Mouse (Mus musculus): ENCODE measurements around the gene Tekt2. TPM values are rescaled to one million over a fixed set of nuclear protein-coding genes. Genes with fewer than 3 reads are reported as not detected.
A peak's percentile ranks its signal among the peaks of the same experiment; 100 is the strongest.

Gene Tekt2
- polyA plus RNA-seq, 1 experiment from 2014 or later: 18.5 TPM

DNA sequence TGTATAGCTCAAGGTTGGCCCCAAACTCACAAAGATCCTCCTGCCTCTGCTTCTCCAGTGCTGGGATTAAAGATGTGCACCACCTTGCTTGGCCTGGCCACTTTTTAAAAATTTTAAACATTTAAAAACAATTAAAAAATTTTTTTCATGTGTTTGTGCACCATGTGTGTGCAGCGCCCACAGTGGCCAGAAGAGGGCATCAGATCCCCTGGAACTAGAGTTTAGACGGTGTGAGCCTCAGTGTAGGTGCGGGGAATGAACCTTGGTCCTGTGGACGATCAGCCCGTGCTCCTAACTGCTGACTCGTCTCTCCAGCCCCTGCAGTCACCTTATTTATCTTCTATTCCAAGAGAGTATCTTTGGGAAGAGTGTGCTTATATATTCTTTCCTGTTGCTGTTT is 19.4 kb downstream of the Tekt2 start:
- Histone ChIP-seq H3K4me3 (no peak overlapping the region), H3K9ac (no peak overlapping the region), H3K4me1 (peaks cover 26% of the 10 kb centered on the region), H3K36me3 (0 out of 2 replicates have a peak, but pooled peaks cover 11% of the 10 kb centered on the region), H3K27ac (no peak overlapping the region), H3K9me3 (peaks cover 4% of the 10 kb centered on the region; the same call in 1 of the 2 replicates), H3K4me2 (no peak overlapping the region), H3K27me3 (peaks cover 23% of the 10 kb centered on the region)
- WGBS: 88% methylated on average over 6 of the region's 6 CpGs
- ATAC-seq (ENCODE audit: insufficient number of reproducible peaks, insufficient read depth, low FRiP score, low TSS enrichment, low read depth): no peak

DNA sequence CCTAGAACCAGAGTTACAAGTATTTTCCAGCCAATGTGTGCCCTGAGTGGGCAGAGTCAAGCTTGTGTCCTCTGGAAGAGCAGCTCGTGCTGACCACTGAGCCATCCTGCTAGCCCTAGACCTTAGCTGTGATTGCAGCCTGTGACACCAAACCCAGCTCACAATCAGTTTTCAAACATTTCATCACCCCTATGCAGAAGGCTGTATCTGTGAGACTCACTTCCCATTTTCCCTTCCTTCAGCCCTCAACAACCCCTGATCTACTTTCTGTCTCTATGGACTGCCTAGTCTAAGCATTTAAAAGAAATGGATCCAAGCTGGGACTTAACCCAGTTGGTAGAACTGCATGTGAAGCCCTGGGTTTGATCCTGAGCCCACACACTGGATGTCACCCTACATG is 20.1 kb downstream of the Tekt2 start:
- 91% methylated on average over 1 of the region's 1 CpGs for WGBS
- Histone ChIP-seq H3K27me3 (peaks cover 28% of the 10 kb centered on the region), H3K27ac (no peak overlapping the region), H3K4me1 (peaks cover 31% of the 10 kb centered on the region), H3K9ac (no peak overlapping the region), H3K9me3 (peaks cover 4% of the 10 kb centered on the region; the same call in 1 of the 2 replicates), H3K36me3 (0 out of 2 replicates have a peak, but pooled peaks cover 7% of the 10 kb centered on the region), H3K4me2 (no peak overlapping the region), H3K4me3 (no peak overlapping the region)
- no peak for ATAC-seq (ENCODE audit: insufficient number of reproducible peaks, insufficient read depth, low FRiP score, low TSS enrichment, low read depth)

- no peak for ATAC-seq (ENCODE audit: insufficient number of reproducible peaks, insufficient read depth, low FRiP score, low TSS enrichment, low read depth)
- no peak overlapping the region for H3K9ac ChIP-seq
- H3K27ac ChIP-seq: no peak overlapping the region
- WGBS: 65% methylated on average over 4 of the region's 4 CpGs
- no peak overlapping the region for H3K4me2 ChIP-seq
- peaks cover 4% of the 10 kb centered on the region; the same call in 1 of the 2 replicates for H3K9me3 ChIP-seq
- H3K4me1 ChIP-seq: peaks cover 29% of the 10 kb centered on the region
- peaks cover 4% of the 10 kb centered on the region; the same call in 1 of the 2 replicates for H3K36me3 ChIP-seq
- peaks cover 38% of the 10 kb centered on the region for H3K27me3 ChIP-seq
- no peak overlapping the region for H3K4me3 ChIP-seq
Observed at GRCm38 (mm10) chr4:126303877-126304276, 21.6 kb downstream of the Tekt2 start.

DNA sequence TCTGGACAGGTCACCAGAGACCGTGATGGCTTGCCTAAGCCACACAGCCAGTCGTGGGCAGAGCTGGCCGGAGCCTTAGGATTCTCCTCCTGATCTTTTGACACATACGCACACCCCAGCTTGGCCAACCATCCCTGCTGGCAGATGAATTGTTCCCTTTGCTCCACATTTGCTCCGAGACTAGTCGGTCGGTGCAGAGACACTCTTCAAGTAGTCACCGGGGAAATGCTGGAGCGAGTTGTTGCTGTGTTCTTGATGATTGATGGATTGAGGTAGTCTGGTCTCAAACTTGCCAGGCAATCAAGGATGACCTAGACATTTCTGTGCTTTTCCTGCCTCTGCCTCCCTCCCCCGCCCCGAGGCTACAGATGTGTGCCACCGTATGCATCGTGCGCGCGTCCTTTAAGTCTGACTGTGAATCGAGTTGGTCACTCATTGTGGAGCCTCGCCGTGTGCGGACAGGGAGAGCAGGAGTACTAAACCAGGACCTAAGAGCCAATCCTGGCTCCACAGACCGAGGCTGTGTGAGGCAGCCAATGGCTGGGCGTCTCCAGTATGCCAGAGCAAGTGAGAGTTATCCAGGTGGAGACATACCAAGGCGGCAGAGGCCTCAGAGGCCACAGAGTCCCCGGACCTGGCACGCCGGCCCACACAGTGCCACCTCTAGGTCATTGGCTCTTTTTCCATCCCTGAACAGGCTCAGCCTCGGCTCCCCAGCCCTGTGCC is 23.7 kb downstream of the Tekt2 start:
- H3K9me3 ChIP-seq: peaks cover 4% of the 10 kb centered on the region; the same call in 1 of the 2 replicates
- WGBS: 9% methylated on average over 27 of the region's 27 CpGs
- H3K4me1 ChIP-seq: peaks cover 38% of the 10 kb centered on the region
- H3K4me3 ChIP-seq: peak overlapping the region; percentile 45
- peaks cover 44% of the 10 kb centered on the region for H3K27me3 ChIP-seq
- peaks cover 16% of the 10 kb centered on the region; the same call in 1 of the 2 replicates for H3K36me3 ChIP-seq
- H3K9ac ChIP-seq: peak overlapping the region; percentile 67
- H3K27ac ChIP-seq: peak overlapping the region; percentile 89
- H3K4me2 ChIP-seq: peak overlapping the region; percentile 85
- ATAC-seq (ENCODE audit: insufficient number of reproducible peaks, insufficient read depth, low FRiP score, low TSS enrichment, low read depth): no peak

DNA sequence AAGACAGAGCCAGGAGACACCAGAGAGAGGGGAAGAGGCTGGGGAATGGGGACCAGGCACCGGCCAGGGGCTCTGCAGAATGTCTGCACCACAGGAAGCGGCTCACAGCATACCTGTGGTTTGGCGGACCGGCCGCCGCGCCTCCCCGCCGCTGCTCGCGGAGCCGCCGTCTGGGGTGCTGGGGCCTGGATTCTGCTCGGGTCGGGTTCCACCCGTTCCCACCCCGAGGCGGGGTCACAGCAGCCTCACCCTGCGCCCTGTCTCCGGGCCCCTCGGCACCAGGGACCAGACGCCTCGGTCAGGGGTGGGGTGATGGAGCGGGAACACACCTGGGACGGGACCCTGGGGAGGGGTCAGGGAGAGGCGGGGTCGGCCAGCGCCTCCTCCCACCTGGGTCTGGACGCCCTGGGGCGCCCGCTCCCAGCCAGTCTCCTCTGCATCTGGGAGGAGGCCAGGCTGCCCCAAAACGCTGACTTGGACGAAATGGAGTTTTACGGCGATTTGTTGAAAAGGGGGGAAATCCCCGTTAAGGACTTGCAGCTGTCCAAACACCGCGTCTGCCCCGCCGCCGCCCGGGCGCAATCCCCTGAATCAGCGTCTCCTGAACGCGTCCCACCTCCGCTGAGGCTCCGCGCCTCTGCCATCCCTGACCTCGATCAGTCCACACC is 24.4 kb downstream of the Tekt2 start:
- Histone ChIP-seq H3K27me3 (peaks cover 47% of the 10 kb centered on the region), H3K9me3 (peaks cover 2% of the 10 kb centered on the region; the same call in 1 of the 2 replicates), H3K4me3 (peak overlapping the region; percentile 45), H3K9ac (peak overlapping the region; percentile 67), H3K4me2 (peak overlapping the region; percentile 85), H3K36me3 (peaks cover 16% of the 10 kb centered on the region; the same call in 1 of the 2 replicates), H3K27ac (peak overlapping the region; percentile 89), H3K4me1 (peaks cover 45% of the 10 kb centered on the region)
- under 1% methylated on average over 50 of the region's 50 CpGs for WGBS
- ATAC-seq (ENCODE audit: insufficient number of reproducible peaks, insufficient read depth, low FRiP score, low TSS enrichment, low read depth): peak; percentile 81

DNA sequence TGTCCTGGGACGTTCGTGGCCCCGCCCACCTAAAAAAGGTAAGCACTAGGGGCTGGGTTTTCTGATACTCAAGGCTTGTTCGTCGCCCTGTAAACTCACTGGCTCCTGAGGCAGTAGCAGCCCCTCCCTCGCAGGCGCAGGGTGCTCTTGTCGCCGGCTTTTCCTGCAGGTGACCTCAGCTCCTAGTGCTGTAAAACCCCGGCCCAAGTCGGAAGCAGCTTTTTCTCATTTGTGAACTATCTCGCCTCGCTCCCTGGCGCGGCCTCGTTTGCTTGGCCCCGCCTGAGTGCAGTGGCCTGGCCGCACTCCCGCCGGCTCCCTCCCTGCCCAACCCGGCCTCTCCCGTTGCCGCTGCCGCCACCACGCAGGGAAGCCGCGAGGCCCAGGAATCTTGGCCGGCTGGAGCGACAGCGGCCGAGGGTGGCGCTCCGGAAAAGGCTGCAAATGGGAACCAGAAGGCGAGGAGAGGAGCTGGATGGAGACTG is 28.8 kb downstream of the Tekt2 start:
- H3K36me3 ChIP-seq: peaks cover 11% of the 10 kb centered on the region; the same call in 1 of the 2 replicates
- WGBS: 1% methylated on average over 34 of the region's 34 CpGs
- peak overlapping the region; percentile 68 for H3K9ac ChIP-seq
- peaks cover 35% of the 10 kb centered on the region for H3K27me3 ChIP-seq
- no peak for ATAC-seq (ENCODE audit: insufficient number of reproducible peaks, insufficient read depth, low FRiP score, low TSS enrichment, low read depth)
- H3K4me1 ChIP-seq: peaks cover 52% of the 10 kb centered on the region
- peak overlapping the region; percentile 65 for H3K4me2 ChIP-seq
- no peaks in the 10 kb centered on the region for H3K9me3 ChIP-seq
- H3K4me3 ChIP-seq: peak overlapping the region; percentile 33
- H3K27ac ChIP-seq: peak overlapping the region; percentile 80

GRCm38 (mm10) chr4:126295937-126296336 is 29.6 kb downstream of the Tekt2 start:
- ATAC-seq (ENCODE audit: insufficient number of reproducible peaks, insufficient read depth, low FRiP score, low TSS enrichment, low read depth): no peak
- peak overlapping the region; percentile 65 for H3K4me2 ChIP-seq
- H3K4me1 ChIP-seq: peaks cover 52% of the 10 kb centered on the region
- peaks cover 11% of the 10 kb centered on the region; the same call in 1 of the 2 replicates for H3K36me3 ChIP-seq
- WGBS: 40% methylated on average over 4 of the region's 4 CpGs
- peaks cover 28% of the 10 kb centered on the region for H3K27me3 ChIP-seq
- peak overlapping the region; percentile 33; the same call in 1 of the 2 replicates for H3K4me3 ChIP-seq
- peak overlapping the region; percentile 80; the same call in 1 of the 2 replicates for H3K27ac ChIP-seq
- H3K9me3 ChIP-seq: no peaks in the 10 kb centered on the region
- H3K9ac ChIP-seq: no peak overlapping the region

DNA sequence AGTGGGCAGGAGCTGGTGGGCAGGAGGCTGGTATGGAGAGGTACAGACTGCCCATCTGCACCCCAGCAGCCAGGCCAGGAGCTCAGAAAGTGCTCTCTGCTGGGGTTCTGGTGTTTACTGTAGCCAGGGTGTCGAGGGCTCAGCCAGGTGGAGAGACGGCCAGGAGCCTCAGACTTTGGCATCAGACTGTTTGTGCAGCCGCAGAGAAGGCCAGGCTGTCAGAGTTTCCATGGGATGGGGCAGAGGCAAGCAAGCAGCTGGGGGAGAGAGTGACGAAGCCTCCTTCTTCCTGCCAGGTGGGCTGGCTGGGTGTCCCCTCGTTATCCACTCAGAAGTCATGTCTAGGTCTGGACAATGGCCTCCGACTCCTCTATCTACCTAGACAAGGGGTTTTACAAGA is 30.3 kb downstream of the Tekt2 start:
- Histone ChIP-seq H3K27me3 (peaks cover 21% of the 10 kb centered on the region; the same call in 1 of the 2 replicates), H3K4me3 (no peak overlapping the region), H3K27ac (no peak overlapping the region), H3K36me3 (peaks cover 11% of the 10 kb centered on the region; the same call in 1 of the 2 replicates), H3K9ac (0 out of 2 replicates have a peak overlapping the region, but pooled peaks have one; percentile 21), H3K4me2 (no peak overlapping the region), H3K9me3 (no peaks in the 10 kb centered on the region), H3K4me1 (peaks cover 52% of the 10 kb centered on the region)
- WGBS: 75% methylated on average over 6 of the region's 6 CpGs
- ATAC-seq (ENCODE audit: insufficient number of reproducible peaks, insufficient read depth, low FRiP score, low TSS enrichment, low read depth): no peak

GRCm38 (mm10) chr4:126291196-126291595 is 34.3 kb downstream of the Tekt2 start:
- no peak overlapping the region for H3K4me3 ChIP-seq
- peak overlapping the region; percentile 39 for H3K4me2 ChIP-seq

GRCm38 (mm10) chr4:126290314-126290713 is 35.2 kb downstream of the Tekt2 start:
- Histone ChIP-seq H3K9me3 (0 out of 2 replicates have a peak, but pooled peaks cover 4% of the 10 kb centered on the region), H3K9ac (no peak overlapping the region), H3K36me3 (no peaks in the 10 kb centered on the region), H3K4me3 (no peak overlapping the region), H3K4me1 (peaks cover 59% of the 10 kb centered on the region), H3K27ac (peak overlapping the region; percentile 81; the same call in 1 of the 2 replicates), H3K27me3 (peaks cover 33% of the 10 kb centered on the region), H3K4me2 (peak overlapping the region; percentile 39)
- no peak for ATAC-seq (ENCODE audit: insufficient number of reproducible peaks, insufficient read depth, low FRiP score, low TSS enrichment, low read depth)
- WGBS: 70% methylated on average over 8 of the region's 8 CpGs

More at GRCm38 (mm10) chr4:126291196-126291595, 34.3 kb downstream of the Tekt2 start:
- no peak for ATAC-seq (ENCODE audit: insufficient number of reproducible peaks, insufficient read depth, low FRiP score, low TSS enrichment, low read depth)
- H3K27me3 ChIP-seq: peaks cover 34% of the 10 kb centered on the region
- peak overlapping the region; percentile 51; the same call in 1 of the 2 replicates for H3K9ac ChIP-seq
- WGBS: 8% methylated on average over 13 of the region's 13 CpGs
- no peaks in the 10 kb centered on the region for H3K36me3 ChIP-seq
- H3K4me1 ChIP-seq: peaks cover 63% of the 10 kb centered on the region
- peak overlapping the region; percentile 81 for H3K27ac ChIP-seq
- H3K9me3 ChIP-seq: no peaks in the 10 kb centered on the region

DNA sequence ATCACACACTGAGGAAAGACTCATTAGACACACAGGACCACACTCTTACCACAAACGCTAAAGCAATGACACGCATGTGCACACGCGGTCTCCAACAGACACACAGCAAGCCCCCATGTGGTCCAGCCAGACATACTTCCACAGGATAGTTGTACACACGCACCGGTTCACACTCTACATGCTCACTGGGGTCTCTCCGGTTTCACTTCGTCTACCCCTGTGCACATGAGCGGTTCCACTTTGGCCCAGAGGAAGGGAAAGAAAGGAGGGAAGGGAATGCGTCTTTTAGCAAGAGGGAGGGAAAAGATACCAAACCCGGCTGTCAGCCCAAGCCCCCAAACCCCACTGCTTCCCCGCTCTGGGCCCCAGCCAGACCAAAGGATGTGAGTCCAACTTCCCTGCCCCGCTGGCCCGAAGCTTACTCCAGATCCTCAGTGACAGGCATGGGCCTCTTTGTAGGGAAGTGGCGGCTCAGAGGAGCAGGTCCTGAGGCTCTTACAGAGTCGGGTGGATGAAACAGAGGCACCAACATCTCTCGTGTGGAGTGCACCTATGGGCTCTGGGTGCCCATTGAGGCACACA is 37.3 kb downstream of the Tekt2 start:
- WGBS: 31% methylated on average over 17 of the region's 17 CpGs

More for the DNA sequence above, 37.3 kb downstream of the Tekt2 start:
- 0 out of 2 replicates have a peak, but pooled peaks have one; percentile 6 for ATAC-seq (ENCODE audit: insufficient number of reproducible peaks, insufficient read depth, low FRiP score, low TSS enrichment, low read depth)
- H3K9me3 ChIP-seq: 0 out of 2 replicates have a peak, but pooled peaks cover 4% of the 10 kb centered on the region
- H3K27me3 ChIP-seq: peaks cover 43% of the 10 kb centered on the region
- H3K4me2 ChIP-seq: peak overlapping the region; percentile 72
- H3K4me3 ChIP-seq: peak overlapping the region; percentile 63
- peaks cover 52% of the 10 kb centered on the region for H3K4me1 ChIP-seq
- H3K36me3 ChIP-seq: no peaks in the 10 kb centered on the region
- peak overlapping the region; percentile 88 for H3K27ac ChIP-seq
- peak overlapping the region; percentile 44 for H3K9ac ChIP-seq

All from embryonic facial prominence, embryonic 13.5 days (tissue).